Mouse (Mus musculus) right cerebral cortex, postnatal 4 days (tissue): ENCODE measurements around the gene Iscu.

Experiments
- DNase-seq: peaks from one replicate; pipeline ENCODE4 v3.0.0-alpha.2; 2022

Iscu gene

GRCm38 (mm10) chr5:113818572-113818971 is 46.0 kb downstream of the Iscu start:
- DNase-seq = no peak

DNA sequence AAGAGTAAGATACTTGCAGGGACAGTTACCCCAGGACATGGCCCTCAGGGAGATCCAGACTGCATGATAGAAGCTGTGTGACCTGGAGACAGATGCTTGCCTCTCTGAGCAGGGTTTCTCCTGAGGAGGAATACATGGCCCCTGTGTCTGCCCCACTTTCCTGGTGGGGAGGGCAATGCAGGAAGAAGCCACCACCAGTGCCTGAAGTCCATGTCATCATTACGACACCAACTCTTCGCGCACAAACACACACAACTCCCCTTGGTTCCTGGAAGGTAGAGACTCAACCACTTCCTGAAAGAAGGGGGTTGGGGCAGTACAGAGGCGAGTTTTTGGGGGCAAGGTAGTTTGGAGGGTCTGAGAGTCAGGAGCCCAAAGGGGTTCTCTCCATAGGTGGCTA is 51.7 kb downstream of the Iscu start:
- no peak for DNase-seq

GRCm38 (mm10) chr5:113825558-113825957 is 53.0 kb downstream of the Iscu start:
- no peak for DNase-seq

DNA sequence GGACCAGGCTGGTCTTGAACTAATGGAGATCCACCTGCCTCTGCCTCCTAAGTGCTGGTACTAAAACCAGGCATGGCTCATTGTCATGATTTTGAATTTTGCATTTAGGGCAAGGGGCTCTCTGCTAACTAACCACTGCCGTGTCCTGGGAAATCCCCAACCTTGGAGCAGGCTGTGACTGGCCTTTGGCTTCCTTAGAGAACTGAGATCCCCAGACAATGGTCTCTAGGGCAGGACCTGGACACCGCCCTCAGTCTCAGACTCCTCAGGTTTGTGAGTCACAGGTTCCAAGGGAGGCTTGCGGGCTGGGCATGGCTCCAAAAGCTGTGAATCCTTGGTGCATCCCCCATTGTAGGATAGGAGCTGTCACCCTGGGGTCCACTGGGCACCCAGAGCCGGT is 54.1 kb downstream of the Iscu start:
- no peak for DNase-seq
